Mouse (Mus musculus): ENCODE results near the gene Pam.

Pam gene

GRCm38 (mm10) chr1:98095246-98095990 lies at the start of gene Pam:
Gene Pam, minus strand, starts transcription at chr1:98095646.
- DNase-seq = peak; percentile 82

GRCm38 (mm10) chr1:98144845-98145244 lies 49.4 kb upstream of the Pam start:
- DNase-seq = peak; percentile 14

GRCm38 (mm10) chr1:98131244-98131643 lies 35.8 kb upstream of the Pam start:
- no peak for DNase-seq

DNA sequence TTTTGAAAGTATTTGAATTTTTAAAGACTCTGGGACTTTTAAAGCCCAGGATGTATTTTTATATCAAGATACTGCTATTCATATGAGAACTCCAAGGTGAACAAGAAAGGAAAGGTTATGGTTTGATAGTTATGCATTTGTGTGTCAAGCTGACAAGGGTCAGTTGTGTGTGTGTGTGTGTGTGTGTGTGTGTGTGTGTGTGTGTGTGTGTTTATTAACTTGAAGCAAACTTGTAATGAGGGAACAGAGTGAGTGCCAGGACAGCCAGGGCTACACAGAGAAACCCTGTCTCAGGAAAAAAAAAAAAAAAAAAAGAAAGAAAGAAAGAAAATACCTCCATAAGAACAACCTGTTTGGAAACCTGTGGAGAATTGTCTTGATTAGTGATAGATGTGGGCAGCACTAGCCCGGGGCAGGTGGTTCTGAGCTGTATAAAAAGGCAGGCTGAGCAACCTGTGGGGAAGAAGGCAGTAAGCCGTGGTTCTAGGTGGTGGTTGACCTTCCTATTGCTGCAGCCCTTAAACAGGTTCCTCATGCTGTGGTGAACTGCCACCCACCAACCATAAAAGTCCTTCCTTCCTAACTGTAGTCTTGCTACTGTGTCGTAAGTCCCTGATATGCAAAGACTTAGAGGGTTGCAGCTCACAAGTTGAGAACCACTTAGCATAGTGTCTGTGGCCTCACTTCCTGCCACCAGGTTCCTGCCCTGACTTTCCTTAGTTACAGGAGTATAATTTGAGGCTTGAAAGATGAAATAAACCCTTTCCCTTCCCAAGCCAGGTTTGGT lies 34.3 kb upstream of the Pam start:
- DNase-seq = peak; percentile 5

DNA sequence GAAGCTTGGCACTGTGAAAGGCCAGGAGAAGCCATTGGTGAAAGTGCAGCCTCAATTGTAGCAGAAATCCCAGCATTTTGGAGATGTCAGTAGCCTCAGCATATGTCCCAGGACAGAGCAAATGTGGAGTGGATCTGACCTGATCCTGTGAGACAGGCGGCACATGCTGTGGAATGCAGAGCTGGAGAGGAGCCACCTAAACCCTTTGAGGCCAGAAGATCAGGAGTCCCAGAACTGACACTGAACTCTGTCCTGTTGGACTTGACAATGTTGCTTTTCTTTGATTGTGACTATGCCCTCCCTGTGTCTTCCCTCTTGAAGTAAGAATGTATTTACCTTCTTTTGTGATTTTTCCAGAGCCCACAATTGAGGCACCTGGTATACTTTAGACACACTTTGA lies 33.7 kb upstream of the Pam start:
- no peak for DNase-seq

- no peak for DNase-seq
These were observed 33.1 kb upstream of the Pam start for GRCm38 (mm10) chr1:98128338-98129096.

DNA sequence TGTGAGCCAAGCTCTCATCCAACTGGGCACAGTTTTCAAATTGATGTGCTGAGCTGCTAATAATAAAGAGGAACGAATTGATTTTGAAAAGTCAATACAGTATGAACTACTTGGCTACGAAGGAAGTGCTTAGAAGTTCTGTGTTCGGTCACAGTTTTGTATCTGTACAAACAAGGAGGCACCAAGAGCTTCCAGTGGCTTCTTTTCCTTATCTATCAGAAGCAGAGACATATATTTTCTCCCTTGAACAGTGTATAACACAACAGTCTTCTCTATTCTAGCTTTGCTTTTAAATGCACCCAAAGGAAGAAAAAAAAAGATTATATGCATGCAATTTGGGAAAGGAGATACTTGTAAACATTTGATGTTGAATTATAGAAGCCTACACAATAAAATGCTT lies 30.8 kb upstream of the Pam start:
- DNase-seq = no peak

GRCm38 (mm10) chr1:98124727-98125126 lies 29.3 kb upstream of the Pam start:
- no peak for DNase-seq

GRCm38 (mm10) chr1:98119595-98119994 lies 24.1 kb upstream of the Pam start:
- DNase-seq = no peak

- no peak for DNase-seq
These were observed 12.2 kb upstream of the Pam start for GRCm38 (mm10) chr1:98107599-98107998.

DNA sequence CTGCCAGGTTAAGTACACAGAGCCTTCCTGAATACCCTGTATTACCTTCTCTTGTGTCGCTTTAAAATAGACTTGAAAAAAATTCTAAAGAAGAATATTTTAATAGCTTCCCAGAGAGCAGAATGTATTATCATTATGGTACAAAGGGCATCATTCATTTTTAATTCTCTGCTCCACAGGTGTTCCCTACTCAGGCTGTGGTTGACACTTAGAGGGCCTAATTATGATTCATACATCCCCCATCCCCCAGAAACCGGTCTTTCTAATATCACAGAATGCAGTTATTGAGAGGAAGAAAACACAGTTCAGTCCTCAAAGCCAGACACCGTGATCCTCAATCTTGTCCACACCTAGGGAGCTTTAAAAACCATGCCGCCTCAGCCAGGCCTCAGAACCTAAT lies 4.0 kb upstream of the Pam start:
- DNase-seq = no peak

- DNase-seq = no peak
These were observed 2.7 kb upstream of the Pam start for GRCm38 (mm10) chr1:98097957-98098729.

DNA sequence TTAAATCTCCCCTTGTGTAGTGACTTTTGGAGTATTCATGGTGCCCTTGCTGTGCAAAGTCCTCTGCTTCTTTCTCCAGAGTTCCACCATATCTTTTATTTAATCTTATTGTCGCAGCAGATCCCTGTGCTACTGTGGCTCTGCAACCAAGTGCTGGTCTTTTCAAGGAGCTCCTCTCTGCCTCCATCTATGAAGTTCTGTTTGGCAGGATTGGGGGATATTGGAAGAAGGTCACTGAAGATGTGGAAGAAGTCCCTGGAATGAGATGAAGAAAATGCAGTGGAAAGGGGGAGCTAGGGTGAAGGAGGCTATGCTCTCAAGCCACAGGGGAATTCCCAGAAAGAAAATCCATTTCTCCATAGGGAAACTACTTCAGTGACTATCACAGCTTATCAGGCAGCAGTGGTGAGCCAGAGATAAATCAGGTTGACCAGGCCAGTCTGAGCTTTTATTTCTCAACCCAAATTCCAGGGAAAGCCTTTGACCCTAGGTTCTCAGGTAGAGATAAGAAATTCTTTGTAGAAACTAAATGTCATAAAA lies 1.0 kb upstream of the Pam start:
- no peak for DNase-seq

DNA sequence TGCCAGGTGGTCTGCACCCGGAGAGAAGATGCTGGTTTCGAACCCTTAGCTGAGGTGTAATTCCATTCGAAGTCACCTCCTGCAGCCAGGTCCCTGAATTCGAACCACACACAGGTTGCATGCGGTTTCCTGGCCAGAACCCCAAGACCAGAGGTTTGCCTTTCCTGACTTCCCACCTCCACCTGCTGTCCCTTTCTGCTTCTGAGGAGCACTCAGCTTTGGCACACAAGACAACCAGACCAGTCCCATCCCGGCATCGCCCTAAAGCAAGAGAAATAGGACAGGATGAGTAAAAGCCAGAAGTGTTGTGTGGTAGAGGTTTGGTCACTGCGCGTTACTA lies 515 bp upstream of the Pam start:
- no peak for DNase-seq

DNA sequence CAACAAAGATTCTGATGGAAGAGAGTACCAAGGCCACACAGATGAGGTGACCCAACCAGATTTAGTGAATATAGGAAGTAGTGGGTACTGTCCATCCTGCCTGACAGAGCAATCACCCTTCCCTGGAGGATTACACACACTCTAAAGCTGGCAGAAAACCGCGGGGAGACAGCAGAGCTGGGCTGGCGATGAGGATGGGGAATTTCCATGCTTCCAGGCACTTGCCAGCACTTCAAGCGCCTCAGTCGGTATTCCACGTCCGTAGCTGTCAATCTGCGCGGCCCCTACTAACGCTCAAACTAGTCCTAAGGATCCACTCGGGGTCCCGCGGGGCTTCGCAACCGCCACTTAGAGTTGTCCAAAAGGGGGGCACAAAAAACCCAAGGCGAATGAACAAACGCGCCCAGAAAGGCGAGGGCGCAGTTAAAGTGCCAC lies 618 bp downstream of the Pam start:
- DNase-seq = no peak

DNA sequence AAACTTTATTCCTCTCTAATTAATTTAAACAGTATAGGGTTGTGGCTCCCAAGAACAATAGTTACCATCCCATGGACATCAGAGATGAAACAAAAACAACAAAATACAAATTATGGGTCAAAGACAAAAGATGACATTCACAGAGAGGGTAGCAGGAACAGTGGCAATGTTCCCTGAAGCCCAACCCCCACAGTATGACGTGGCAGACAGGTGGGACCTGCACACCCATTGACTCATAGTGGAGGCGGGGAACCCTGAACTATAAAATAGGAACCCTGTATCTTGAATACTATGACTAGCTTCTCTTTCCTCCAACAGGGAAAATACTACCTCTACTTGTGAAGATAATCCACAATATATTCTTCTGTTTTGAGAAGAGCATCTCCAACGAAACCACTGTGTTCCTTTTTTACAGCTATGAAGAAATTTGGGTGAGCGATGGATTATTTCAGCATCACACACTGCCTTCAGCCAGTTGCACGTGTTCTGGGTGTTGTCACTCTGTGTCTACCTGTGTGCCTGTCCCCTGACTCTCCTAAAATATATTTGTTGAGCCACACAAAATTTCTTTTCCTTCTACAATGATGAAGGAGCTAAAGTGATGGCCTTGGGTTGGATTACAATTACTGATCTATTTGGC lies 6.0 kb downstream of the Pam start:
- no peak for DNase-seq

GRCm38 (mm10) chr1:98086456-98086855 lies 9.0 kb downstream of the Pam start:
- no peak for DNase-seq

DNA sequence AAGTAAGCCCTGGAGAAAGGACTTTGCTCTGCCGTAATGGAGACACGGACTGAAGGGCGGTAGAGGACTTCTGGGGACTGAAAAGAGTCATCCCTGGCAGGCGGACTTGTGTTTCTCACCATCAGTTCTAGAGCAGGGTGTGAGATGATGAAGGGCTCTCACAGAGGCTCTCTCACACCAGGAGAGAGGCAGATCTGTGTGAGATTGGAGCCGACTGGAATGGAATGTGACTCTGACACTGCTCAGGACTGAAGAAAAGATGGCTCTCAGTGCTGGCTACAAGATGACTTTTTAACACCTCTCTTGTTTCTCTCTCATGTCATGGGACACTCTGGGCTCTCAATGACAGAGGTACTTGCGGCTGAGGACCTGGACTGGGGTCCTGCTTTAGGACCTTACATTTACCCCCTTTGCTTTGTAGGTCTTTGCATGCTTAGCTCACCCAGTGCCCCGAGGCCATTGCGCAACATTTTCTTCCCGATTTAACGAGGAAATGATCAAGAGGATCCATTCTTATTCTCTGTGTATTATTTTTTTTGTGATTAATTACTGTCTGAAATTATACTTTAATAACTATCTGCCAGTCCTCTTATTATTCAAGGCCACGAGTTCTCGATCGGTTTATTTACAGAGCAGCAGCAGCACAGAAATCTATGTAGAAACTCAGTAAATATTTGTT lies 10.7 kb downstream of the Pam start:
- no peak for DNase-seq

GRCm38 (mm10) chr1:98083508-98083907 lies 11.9 kb downstream of the Pam start:
- DNase-seq = no peak

DNA sequence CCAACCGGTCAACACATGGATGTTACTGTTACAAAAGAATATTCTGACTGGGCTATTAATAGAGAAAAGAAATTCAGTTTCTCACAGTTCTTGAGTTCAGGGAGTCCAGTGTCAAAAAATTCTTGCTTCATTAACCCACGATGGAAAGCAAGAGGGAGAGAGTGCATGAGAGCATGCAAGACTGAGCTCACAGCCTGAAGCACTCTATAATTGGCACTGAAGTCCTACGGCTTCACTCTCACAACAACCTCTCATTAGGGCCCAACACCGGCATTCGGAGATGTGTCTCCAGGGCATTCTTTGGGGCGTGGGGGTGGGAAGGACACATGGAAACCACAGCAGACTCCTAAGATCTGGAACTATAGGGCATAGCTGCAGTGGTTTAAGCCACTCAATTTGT lies 12.5 kb downstream of the Pam start:
- DNase-seq = no peak

DNA sequence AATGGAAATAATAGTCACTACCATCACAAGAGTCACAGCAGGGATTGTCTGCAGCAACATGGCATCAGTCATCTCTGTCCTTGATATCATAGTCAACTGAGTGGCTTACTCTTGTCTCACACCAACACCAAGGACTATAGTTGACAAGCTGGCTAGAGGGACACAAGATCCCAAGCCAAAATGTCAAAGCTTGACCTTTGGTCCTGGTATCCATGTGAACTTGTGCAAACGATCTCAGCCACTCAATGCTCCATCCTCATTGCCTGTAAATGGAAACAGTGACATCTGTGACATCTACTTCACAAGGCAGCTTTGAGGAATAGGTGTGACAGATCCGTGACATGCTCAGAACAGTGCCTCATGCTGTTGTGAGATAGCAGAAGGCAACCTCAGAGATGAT lies 15.0 kb downstream of the Pam start:
- no peak for DNase-seq

- DNase-seq = no peak
These were observed 15.8 kb downstream of the Pam start for GRCm38 (mm10) chr1:98079640-98080039.
